Mouse (Mus musculus) brain, embryonic 18.5 days (tissue): ENCODE data around the gene Frs3.
A peak's percentile ranks its signal among the peaks of the same experiment; 100 is the strongest.
"Not testable (repeated sequence)": the region's sequence is repeated elsewhere in the genome, so short reads cannot be mapped to it uniquely, and the experiment has no call there.

Experiments used
- DNase-seq: peaks from one replicate; pipeline ENCODE4 v3.0.0-alpha.2; 2012; ENCODE audit warnings: low read depth, low spot score

Frs3 gene

DNA sequence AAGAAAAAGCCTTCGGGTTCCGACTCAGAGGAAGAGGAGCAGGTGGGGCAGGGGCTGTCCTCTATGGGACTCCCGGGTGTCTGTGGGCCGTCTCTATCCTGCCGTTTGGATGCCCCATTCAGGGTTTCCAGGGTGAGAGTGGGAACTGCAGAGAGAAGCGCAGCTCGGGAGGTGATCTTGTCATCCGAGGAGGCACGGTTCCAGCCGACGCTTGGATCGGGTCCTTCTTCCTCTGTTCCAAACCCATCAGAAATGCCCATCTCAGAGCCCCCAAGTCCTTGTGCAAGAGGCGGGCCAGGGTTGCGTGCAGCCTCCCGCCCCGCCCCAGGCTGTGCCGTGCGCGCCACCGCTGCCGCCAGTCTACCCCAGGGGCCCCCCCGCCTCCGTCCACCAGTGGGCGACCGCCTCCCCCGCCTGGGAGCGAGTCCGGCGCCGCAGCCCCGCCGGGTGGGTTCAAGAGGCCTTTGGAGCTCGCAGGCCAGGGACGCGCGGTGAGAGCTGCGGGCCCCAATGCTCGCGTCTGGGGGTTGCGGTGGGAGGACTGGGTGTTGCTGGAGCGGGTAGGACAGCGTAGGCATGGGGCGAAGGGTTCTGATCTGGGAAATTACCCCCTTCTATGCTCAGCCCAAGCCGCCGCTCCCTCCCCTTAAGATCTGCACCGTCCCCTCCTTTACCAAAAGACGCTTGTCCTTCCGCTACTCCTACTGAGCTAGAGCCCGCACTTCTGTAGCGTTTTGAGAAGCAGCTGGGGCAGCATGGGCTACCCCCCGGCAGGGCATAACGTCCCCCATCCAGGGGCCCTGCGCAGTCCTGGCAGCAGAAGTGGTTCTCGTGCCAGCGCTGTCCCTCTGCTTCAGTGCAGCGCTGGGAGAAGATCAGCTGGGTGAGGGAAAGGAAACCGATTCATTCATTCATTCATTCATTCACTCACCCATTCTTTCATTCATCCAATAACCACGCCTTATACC lies at the start of gene Frs3:
Frs3 (plus strand) TSS at position 423 of the 968 bp plus-strand sequence.
- DNase-seq = no peak

DNA sequence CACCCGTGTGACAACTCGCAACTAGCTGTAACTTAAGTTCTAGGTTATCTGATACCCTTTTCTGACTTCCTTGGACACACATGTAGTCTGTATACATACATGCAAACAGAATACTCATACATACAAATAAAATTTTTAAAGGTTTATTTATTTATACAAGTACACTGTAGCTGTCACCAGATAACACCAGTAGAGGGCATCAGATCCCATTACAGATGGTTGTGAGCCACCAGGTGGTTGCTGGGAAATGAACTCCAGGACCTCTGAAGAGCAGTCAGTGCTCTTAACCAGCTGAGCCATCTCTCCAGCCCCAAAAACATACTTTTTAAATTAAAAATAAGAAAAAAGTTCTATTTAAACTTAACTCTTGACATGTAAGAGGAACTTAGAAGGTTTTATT lies 45.8 kb upstream of the Frs3 start:
- DNase-seq = no peak

- DNase-seq = no peak
These were observed 42.1 kb upstream of the Frs3 start for GRCm38 (mm10) chr17:47646683-47647082.

DNA sequence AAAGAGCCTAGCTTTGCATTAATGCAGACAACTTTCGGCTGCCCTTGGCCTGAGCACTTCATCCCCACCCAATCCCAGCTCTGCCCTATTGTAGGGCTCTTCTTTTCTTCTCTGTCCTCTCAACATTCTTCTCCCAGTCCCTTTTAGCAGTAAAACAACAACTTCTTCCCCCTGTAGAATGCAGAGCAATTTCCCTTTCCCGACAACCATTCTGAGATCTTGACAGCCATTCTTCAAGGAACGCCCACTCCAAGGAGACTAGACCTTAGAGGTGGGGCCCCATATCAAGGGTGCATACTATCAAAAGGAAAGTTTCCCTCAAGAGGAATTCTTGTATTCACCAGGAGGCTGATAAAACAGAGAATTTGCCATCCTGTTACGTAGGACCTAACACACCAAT lies 39.9 kb upstream of the Frs3 start:
- no peak for DNase-seq

DNA sequence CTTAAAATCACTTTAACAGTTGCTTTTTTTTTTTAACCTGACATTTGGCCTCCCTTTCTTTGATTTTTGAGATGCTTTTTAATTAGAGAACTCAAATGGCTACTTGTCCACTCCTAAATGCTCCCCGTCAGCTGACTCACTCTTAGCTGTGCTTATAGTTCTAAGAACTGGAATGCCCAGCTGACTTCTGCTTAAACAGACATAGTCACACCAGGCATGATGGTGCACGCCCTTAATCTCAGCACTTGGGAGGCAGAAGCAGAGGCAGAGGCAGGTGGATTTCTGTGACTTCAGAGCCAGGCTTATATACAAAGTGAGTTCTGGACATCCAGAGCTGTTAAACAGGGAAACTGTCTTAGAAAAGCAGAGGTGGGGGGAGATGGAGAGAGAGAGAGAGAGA lies 36.9 kb upstream of the Frs3 start:
- DNase-seq = no peak

DNA sequence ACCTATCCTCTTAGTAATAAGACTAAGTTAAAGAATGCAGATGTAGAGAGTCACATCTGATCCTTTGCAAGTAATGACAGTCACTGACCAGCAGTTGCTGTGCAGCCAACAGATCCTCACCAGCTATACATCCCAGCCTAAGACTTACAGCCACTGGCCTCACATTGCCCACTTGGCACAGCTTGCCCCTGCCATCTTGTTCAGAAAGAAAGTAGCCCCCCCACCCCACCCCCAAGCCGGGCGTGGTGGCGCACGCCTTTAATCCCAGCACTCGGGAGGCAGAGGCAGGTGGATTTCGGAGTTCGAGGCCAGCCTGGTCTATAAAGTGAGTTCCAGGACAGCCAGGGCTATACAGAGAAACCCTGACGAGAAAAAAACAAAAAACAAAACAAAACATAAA lies 34.5 kb upstream of the Frs3 start:
- DNase-seq = not testable (repeated sequence)

DNA sequence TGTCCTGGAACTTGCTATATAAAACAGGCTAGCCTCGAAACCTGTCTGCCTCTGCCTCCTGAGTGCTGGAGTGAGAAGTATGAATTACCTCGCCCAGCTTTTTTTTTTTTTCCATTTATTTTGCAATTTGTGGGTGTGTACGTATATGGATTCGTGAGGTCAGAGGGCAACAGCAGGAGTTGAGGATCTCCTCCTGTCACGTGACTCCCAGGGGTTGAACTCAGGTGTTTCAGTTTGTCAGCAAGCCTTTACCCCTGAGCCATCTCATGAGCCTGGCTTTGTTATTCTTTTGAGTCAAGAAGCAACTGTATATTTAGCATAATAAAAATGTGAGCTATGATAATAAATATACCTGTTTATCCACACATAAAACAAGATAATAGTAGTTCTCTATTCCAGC lies 33.1 kb upstream of the Frs3 start:
- DNase-seq = no peak

- no peak for DNase-seq
These were observed 30.9 kb upstream of the Frs3 start for GRCm38 (mm10) chr17:47657901-47658300.

DNA sequence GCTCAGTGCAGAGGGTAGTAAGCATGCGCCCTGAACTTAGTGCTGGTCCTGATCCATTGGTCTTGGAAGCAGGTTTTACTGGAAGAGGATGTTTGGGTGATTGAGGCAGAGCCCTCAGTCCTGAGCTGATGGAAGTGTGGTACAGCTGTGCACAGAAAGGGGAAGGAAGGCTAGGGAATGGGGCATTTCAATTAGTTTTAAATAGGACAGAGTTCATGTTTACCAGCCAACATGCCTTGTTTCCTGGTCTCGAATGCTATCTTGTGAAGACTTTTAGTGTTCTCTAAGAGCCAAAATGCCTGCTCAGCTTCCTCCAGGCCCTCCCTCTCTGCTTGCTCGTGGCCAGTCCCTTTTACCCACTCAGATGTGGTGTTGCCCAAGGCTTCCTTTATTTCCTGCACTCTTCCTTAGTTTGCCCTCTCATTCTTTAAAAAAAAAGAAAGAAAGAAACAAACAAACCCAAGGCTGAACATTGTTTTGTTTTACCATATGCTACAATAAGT lies 30.0 kb upstream of the Frs3 start:
- no peak for DNase-seq

GRCm38 (mm10) chr17:47663009-47663713 lies 25.7 kb upstream of the Frs3 start:
- no peak for DNase-seq

DNA sequence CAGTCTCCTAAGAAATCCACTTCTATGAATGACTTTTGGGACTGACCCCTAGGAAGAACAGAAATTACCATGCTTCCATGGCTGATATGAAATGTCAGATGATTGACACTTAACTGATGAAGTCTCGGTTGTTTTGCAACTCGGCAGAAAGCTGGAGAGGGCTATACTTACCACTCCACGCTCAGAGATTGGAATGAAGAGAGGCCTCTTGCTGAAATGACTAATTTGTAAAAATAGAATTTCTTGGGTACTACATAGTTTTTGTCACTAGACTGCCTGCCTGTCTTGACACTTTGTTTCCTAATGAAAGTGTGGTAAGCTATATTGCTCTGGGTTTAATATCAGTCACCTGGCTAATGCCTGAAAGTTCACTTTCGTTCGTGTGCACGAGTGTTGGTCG lies 24.4 kb upstream of the Frs3 start:
- no peak for DNase-seq

DNA sequence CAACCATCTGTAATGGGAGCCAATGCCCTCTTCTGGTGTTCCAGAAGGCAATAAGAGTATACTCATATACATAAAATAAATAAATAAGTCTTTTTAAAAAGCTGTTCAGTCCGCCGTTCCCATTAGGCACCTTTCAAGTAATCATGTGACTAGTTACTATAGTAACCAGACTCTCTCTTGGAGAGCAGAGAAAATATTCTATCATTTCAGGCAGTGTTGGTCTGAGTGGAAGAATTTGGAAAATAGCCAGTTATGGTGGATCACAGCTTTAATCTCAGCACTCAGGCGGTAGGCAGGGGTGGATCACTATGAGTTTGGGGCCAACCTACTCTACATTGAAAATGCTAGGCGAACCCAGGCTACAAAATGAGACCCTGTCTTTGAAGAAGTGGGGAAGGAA lies 19.7 kb upstream of the Frs3 start:
- no peak for DNase-seq

DNA sequence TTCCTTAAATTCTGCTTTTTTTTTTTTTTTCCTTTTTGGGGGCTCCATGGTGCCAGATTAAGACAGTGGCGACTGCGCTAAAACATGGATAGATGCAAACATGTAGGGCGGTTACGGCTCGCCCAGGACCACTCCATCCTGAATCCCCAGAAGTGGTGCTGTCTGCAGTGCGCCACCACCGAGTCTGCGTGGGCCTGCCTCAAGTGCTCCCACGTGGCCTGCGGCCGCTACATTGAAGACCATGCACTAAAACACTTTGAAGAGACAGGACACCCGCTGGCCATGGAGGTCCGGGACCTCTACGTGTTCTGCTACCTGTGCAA lies 16.9 kb upstream of the Frs3 start:
- DNase-seq = no peak

DNA sequence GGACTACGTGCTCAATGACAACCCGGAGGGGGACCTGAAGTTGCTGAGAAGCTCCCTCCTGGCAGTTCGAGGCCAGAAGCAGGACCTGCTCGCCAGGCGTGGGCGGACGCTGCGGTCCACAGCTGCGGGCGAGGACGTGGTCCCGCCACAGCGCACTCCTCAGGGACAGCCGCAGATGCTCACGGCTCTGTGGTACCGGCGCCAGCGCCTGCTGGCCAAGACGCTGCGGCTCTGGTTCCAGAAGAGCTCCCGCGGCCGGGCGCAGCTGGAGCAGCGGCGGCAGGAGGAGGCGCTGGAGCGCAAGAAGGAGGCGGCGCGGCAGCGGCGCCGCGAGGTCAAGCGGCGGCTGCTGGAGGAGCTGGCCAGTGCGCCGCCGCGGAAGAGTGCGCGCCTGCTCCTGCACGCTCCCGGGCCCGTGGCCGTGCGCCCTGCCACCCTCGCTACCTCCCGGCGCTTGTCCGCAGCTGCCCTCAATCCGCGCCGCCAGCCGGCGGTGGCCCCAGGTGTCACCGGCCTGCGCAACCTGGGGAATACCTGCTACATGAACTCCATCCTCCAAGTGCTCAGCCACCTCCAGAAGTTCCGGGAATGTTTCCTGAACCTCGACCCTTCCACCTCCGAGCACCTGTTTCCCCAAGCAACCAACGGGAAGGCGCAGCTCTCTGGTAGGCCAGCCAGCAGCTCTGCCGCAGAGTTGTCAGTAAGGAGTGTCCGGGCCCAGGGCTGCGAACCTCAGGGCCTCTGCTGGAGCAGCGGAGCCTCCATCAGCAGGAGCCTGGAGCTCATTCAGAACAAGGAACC lies 16.3 kb upstream of the Frs3 start:
- DNase-seq = no peak

- no peak for DNase-seq
These were observed 12.2 kb upstream of the Frs3 start for GRCm38 (mm10) chr17:47676581-47676980.

DNA sequence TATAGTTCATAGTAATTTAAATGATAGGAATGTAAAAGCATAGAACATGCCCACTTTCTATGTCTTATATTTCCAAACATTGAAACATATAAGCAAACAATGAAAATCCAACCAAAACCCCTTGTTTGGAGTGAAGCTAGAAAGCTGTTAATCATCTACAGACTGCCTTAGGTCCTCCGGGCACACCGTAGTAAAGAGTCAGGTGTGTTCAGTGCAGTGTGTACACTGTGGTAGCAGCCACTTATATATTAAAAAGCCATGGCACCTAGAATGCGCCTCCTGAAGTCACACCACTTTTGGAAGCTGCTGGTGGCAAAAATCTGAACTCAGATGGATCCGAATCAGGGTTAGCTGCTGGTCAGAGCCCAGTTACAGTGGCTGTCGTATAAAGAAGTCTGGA lies 10.6 kb upstream of the Frs3 start:
- DNase-seq = no peak

GRCm38 (mm10) chr17:47678702-47679101 lies 10.1 kb upstream of the Frs3 start:
- DNase-seq = no peak

DNA sequence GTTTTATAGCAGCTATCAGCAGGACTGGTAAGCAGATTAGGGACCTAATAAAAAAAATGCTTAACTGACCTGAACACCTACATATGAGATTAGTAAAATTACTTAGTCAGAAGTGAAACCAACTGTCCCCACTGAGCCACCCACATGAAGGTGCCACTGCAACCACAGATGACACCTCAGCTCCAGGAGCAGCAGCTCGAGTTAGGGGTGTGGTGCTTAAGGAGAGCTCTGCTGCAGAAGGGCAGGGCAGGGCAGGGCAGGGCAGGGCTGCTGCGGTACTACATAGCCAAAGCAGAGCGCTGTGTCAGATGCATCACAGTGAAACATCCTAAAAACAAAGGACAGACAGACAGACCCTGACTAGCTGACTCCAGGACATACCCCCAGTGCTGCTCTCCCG lies 6.0 kb upstream of the Frs3 start:
- DNase-seq = no peak

GRCm38 (mm10) chr17:47687409-47688343 lies 1.2 kb upstream of the Frs3 start:
- peak; percentile 94 for DNase-seq

DNA sequence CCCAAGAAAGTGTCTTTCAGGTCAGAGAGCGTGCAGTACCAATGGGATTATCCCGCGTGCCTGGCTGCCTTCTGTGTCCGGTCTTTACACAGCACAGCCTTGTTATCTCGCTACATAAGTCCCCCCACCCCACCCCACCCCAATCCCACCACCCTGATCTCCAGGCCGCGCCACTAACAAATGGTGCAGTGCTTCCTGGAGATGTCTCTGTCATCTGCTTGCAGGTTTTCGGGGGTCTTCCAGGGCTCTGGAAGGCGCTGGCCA lies 554 bp upstream of the Frs3 start, which contains the start of gene Tomm6:
Tomm6 (minus strand) TSS at position 43 of the 264 bp plus-strand sequence.
- no peak for DNase-seq

DNA sequence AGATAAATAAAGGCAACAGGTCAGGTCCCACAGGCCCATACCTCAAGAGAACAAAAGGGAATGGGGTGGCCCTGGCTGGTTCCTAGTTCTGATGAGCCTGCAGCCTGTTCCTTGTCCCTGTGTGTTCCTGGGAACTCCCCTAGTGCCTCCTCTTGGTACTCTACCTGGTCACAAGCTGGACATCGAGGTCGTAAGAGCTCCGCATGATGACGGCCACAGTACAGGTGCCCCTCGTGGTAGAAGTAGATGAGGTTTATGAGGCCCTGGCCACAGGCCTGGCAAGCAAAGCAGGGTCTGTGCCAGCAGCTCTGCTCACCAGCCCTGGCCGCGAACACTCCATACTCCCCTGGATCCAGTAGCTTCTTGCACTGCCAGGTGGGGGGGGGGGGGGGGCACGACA lies 1.1 kb downstream of the Frs3 start:
- no peak for DNase-seq
